Mouse (Mus musculus) spleen, embryonic (tissue): ENCODE results near the gene Gm21987.

Experiments
- CTCF ChIA-PET: fragments of 350-600 bp; sonication (Branson Sonifier 250); formaldehyde crosslinking; loops from one replicate; lab custom pipeline; 2022; lab: Charles Lee

Gm21987 gene

DNA sequence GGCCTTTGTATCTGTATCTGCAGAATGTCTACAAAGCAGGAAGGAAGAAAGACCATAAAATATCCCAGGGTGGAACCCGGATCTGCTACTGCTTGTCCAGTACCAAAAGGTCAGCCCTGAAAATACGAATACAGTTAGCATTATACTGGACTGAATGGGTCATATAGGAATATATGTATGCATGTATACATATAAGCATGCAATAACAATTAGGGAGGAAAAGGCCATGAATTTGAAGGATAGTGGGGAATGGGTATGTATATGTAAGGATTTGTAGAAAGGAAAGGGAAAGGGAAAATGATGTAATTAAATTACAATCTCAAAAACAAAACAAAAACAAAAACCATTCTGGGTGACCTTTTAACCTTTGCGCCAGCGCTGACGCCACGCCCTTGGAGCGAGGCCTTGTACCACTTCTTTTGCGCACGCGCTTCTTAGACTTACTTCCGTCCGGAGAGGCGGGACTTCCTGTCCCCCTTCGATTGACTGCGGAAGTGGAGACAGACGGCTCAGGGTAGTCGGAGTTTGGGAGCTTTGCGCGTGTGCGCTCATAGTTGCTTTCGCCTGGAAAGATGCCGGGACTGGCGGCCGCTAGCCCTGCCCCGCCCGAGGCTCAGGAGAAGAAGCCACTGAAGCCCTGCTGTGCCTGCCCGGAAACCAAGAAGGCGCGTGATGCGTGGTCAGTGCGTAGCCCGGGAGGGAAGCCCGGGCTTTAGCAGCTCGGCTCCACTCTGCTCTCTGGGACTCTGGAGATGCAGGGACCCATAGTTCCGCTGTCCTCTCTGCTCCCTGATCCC, at the start of gene Gm21987, which contains the start of gene Cox17:
TSS of gene Gm21987 (plus strand) at position 512 of the 797 bp plus-strand sequence.
TSS of gene Cox17 (plus strand) at position 463 of the 797 bp plus-strand sequence.
- CTCF ChIA-PET = interaction anchor here (0.7 kb wide), 1 partner anchor 161 kb away, joined by 7 read pairs; no protein-coding TSS in a partner anchor

DNA sequence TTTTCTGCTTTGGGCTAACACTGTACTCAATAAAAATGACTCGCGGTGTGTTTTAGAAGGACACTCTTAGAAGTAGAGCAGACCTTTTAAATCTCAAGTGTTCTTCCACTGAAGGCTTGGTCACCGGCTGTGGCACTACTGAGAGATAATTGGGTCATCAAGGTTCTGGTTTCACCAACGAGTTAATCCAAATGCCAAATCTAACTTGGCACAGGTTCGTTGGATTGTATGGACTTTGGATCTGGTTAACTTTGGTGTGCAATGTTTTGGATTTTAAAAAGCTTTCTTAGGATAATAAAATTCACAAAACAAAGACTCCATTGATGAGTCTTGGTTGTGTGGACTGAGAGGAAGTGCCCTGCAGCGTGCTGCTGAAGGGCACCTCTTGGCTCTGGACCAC, 48.4 kb upstream of the Gm21987 start:
- CTCF ChIA-PET = no interaction called here

GRCm38 (mm10) chr16:38302367-38302766, 44.5 kb upstream of the Gm21987 start:
- CTCF ChIA-PET = no interaction called here

- CTCF ChIA-PET = no interaction called here
Measured at GRCm38 (mm10) chr16:38304460-38305194, 42.2 kb upstream of the Gm21987 start.

GRCm38 (mm10) chr16:38306571-38307220, 40.1 kb upstream of the Gm21987 start:
- CTCF ChIA-PET = no interaction called here

DNA sequence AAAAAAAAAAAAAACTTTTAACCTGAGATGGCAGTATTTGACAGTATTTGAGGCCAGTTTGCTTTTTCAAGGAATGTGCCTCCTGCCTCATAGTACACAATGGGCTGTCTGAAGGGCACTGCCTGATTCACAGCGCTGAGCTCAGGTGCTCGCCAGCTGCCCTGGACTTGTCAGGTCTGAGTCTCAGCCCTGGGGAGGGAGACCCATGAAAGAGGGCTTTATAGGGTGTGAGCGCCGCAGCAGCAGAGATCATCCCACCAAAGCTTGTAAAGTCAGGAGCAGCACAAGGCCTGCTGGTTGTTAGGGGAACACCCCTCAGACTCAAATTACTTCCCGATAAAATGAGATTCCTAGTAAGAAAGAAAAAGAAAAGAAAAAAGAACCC, 39.6 kb upstream of the Gm21987 start:
- CTCF ChIA-PET = no interaction called here

DNA sequence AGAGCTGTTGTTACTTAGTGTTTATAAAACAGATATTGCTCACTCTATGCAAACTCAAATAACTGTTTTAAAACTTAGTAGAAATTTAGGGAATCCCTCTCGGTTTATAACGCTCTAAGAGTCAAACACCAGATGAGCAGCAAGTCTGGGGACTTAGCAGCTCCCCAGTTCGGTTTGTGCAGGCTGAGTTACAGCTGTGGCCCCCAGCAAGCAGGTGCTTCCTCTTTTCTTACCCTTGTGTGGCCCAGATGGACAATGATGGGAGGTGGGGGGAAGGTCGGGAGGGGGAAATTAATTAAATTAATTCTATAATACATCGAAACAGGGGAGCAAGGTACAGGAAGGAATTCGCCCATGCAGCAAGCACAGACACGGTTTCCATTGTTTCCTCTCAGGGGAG, 39.2 kb upstream of the Gm21987 start:
- CTCF ChIA-PET = no interaction called here

DNA sequence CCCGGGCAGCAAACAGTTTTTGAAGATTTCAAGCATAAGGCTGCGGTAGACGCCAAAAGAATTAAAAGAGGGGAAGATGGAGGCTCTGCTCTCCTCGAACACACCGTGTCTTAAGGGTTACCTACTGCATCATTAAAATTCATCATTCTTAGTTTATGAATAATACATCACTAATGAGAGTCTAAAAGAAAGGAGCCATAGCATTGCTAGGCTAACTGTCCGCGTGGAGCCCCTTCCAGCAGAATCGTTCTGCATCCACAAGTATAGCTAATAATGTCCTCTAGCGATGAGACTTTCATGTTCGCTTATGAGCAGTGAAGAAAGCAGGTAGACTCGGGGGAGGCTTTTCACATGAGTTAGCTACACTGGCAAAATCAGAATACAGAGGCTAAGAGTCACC, 38.6 kb upstream of the Gm21987 start:
- CTCF ChIA-PET = no interaction called here

DNA sequence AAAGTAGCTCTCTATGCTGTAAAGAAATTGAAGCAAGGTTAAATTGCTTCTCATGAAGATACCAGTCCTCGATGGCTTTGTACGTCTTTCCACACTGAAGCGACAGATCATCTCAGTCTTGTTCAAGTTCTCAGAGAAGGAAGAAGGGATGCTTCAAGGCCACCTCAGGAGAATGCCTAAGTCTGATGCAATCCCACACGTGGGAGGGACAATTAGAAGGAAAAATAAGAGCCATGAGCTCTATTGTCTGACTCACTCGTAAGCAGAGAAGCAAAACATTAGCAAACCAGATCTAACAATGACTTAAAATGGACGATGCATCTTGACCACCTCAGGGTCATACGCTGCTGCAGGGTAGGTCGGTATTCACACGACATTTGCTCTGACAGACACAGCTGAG, 28.3 kb upstream of the Gm21987 start:
- CTCF ChIA-PET = no interaction called here

DNA sequence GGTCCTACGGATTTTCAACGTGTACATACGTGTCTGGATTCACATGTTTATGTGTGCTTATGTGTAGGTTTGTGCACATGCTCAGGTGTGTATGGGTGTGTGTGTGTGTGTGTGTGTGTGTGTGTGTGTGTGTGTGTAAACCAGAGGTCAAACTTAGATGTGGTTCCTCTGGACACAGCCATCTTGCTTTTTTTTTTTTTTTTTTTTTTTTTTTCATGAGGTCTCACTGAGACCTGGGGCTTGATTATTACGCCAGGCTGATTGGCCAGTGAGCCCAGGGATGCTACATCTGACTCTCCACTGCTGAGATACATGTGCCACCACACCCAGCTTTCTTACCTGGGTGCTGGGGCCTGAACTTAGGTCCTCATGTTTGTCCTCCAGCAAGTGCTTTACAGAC, 27.8 kb upstream of the Gm21987 start:
- CTCF ChIA-PET = no interaction called here

DNA sequence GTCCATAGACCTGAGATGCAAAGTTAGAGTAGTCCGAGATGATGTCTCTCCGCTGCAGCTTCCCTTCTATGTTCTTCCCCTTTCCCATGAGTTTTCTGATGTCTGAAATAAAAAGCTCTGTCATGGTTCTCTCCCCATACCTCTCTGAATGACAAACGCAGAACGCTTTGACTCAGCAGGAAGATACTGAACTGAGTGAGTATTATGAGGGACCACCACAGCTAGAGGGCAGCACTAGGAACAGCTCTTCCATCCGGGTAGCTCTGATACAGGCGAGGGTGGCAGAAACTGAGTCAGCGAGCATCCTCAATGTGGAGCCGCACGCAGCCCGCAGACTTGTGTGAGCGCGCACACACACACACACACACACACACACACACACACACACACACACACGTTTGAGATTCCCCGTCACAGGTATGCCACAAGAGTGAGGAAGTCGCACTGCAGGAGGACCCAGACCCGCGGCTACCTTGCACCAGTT, 25.3 kb upstream of the Gm21987 start:
- CTCF ChIA-PET = interaction anchor here (1.0 to 1.4 kb wide), 2 partner anchors 55 to 79 kb away, joined by 3 to 8 read pairs; no protein-coding TSS in a partner anchor

GRCm38 (mm10) chr16:38324311-38324710, 22.5 kb upstream of the Gm21987 start:
- CTCF ChIA-PET = no interaction called here

DNA sequence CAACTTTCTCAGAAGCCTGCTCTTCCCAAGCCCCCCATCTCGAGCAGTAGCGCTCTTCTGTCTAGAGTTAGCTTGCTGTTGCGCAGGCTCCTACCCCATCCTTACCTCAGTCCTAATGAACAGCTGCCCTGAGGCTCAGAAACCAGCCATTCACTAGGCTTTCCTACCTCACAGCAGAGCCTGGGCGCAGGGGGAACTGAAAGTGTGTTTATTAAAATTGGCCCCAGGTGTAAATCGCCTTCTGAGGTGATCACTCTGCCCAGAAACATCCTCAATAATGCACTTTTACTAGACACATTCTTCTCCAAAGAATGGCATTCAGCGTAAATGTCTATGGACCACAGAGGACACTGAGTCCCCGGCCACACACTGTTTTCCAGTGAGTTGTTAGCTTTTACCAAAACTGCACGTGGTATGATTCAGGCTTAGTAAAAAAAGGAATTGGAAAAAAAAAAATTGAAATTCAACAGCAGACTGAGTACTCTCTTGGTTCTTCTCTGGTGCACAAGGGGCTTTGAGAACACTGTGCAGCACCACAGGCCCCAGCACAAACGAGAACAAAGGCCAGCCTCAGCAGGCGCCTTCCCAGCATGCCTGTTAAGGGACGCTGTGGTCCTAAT, 20.0 kb upstream of the Gm21987 start:
- CTCF ChIA-PET = no interaction called here

DNA sequence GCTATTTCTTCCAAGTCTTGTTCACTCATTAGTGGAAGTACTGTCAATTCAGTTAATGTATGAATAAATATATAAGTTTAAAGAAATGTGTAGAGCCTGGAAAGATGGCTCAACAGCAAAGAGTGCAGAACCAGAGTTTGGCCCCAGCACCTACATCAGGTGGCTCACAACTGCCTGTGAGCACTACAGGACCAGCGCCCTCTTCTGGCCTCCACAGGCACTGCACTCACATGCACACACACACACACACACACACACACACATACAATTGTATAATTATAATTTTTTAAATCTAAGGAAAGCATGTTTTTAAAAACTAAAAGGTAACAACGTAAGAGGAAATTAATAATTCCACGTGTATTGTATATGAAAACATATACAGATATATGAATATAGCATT, 17.5 kb upstream of the Gm21987 start:
- CTCF ChIA-PET = no interaction called here

- CTCF ChIA-PET = no interaction called here
Measured at GRCm38 (mm10) chr16:38334431-38334830, 12.4 kb upstream of the Gm21987 start.

- CTCF ChIA-PET = interaction anchor here (0.6 kb wide), 1 partner anchor 735 kb away, joined by 3 read pairs; no protein-coding TSS in a partner anchor
Measured at GRCm38 (mm10) chr16:38338077-38338476, 8.8 kb upstream of the Gm21987 start.

DNA sequence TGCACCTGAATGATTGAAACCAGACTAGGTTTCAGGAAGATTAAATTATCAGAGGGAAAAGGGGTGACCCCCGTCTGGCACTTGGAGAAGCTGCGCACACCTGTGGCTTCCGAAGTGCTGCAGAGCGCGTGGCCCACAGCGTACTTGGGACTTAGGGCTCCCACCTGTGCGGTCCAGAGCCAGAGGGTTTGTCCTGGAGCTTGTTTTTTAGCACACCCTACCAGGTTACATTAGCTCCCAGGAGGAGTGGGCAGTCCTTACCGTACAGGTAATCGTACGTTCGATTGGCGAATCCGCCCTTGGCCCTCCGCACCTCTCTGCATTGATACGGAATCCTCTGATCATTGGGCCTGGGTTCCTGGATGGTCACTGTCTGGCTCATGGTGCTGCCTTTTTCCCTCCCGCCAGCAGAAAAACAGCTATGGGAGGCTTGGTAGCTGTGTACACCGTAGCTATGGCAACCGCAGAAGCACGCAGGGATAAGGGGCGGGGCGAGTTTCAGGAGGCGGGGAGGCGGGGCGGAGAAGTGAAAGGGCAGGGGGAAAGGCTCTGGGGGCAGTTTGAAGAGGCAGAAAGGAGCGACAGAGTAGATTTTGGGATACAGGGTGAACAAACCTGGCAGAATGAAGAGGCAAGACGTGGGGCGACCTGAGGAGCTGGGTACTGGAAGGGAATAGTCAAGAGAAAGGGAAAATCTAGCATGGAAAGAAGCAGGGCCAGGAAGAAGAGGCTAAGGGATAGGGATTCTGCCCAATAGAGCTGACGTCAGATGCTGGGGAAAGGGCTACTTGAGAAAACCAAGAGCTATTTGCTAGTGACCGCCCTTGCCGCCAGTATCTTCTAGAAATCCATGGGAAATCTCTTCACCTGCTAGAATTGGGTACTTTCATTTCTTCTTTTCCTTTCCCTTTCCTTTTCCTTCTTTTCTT, 5.2 kb upstream of the Gm21987 start, which contains the start of gene Maats1:
TSS of gene Maats1 (minus strand) at position 748 of the 929 bp plus-strand sequence.
- CTCF ChIA-PET = interaction anchor here (0.6 kb wide), 2 partner anchors 53 to 188 kb away, joined by 4 read pairs; no protein-coding TSS in a partner anchor

GRCm38 (mm10) chr16:38344941-38345725, 1.7 kb upstream of the Gm21987 start:
- CTCF ChIA-PET = interaction anchor here (0.9 kb wide), 1 partner anchor 179 kb away, joined by 3 read pairs; no protein-coding TSS in a partner anchor

GRCm38 (mm10) chr16:38347588-38347987, 748 bp downstream of the Gm21987 start:
- CTCF ChIA-PET = interaction anchor here (0.7 to 0.9 kb wide), 2 partner anchors 135 to 160 kb away, joined by 3 to 7 read pairs; no protein-coding TSS in a partner anchor
